Mouse (Mus musculus) liver, embryonic 14.5 days (tissue): ENCODE measurements around the gene Atp2c2. TPM values are rescaled to one million over a fixed set of nuclear protein-coding genes. Genes with fewer than 3 reads are reported as not detected.
A peak's percentile ranks its signal among the peaks of the same experiment; 100 is the strongest.

Source experiments
- ATAC-seq: fragments of 200-750 bp; cut with Nextera tagmentation; 2 replicates; pipeline ENCODE4 v1.8.0; 2017; ENCODE audit warnings: moderate number of reproducible peaks, mild to moderate bottlenecking, moderate library complexity; ENCODE audit not compliant: insufficient read depth
- DNase-seq, 3 experiments: peaks; one replicate each; pipeline ENCODE4 v3.0.0-alpha.2; 2012 to 2013; ENCODE audit warnings: low read depth in 3 of 3, low spot score in 3 of 3
- H3K27ac ChIP-seq: fragments of 300-500 bp; sonication (generic); 2 replicates; pipeline ENCODE4 v1.5.1; 2014; ENCODE audit warnings: moderate library complexity, mild to moderate bottlenecking, control low read depth, inconsistent platforms
- H3K27me3 ChIP-seq: fragments of 300-500 bp; sonication (generic); 2 replicates; pipeline ENCODE4 v1.6.1; 2014; ENCODE audit warnings: mild to moderate bottlenecking, low read length, moderate library complexity; ENCODE audit not compliant: control insufficient read depth, insufficient read depth
- H3K36me3 ChIP-seq: fragments of 300-500 bp; sonication (generic); replicated peaks from 2 replicates; pipeline ENCODE4 v1.6.1; 2014; ENCODE audit warnings: low read depth; ENCODE audit not compliant: control insufficient read depth, insufficient read depth
- H3K4me1 ChIP-seq, 2 experiments: fragments of 200-500 bp in 1 of 2; fragments of 300-500 bp in 1 of 2; sonication (generic) in 1 of 2; replicated peaks; 2 replicates each; pipeline ENCODE4 v1.6.1; 2012 to 2014; ENCODE audit warnings: antibody characterized with exemption in 1 of 2, inconsistent platforms in 1 of 2, low read length in 1 of 2; ENCODE audit not compliant: control insufficient read depth in 2 of 2, insufficient read depth in 2 of 2
- H3K4me2 ChIP-seq: fragments of 300-500 bp; sonication (generic); 2 replicates; pipeline ENCODE4 v1.6.1; 2014; ENCODE audit warnings: low read depth, mild to moderate bottlenecking, control low read depth, moderate library complexity
- H3K4me3 ChIP-seq, 2 experiments: fragments of 200-500 bp in 1 of 2; fragments of 300-500 bp in 1 of 2; sonication (generic) in 1 of 2; 2 replicates each; pipeline ENCODE4 v1.5.1; 2012 to 2014; ENCODE audit warnings: low read depth in 2 of 2, low read length in 2 of 2, mild to moderate bottlenecking in 2 of 2, control low read depth in 1 of 2, inconsistent platforms in 1 of 2, moderate library complexity in 1 of 2; ENCODE audit not compliant: insufficient read depth in 1 of 2
- H3K9ac ChIP-seq: fragments of 300-500 bp; sonication (generic); replicated peaks from 2 replicates; pipeline ENCODE4 v1.6.1; 2014; ENCODE audit warnings: mild to moderate bottlenecking, control low read depth, moderate library complexity
- H3K9me3 ChIP-seq: fragments of 300-500 bp; sonication (generic); 2 replicates; pipeline ENCODE4 v1.6.1; 2016; ENCODE audit warnings: low read length, mixed read lengths; ENCODE audit not compliant: control insufficient read depth
- CTCF ChIP-seq: IDR thresholded peaks from 2 replicates; pipeline ENCODE4 v1.5.1; 2016; ENCODE audit warnings: antibody characterized with exemption, low read depth, control low read depth
- EP300 ChIP-seq: IDR thresholded peaks from 2 replicates; pipeline ENCODE4 v1.6.1; 2016; ENCODE audit warnings: antibody characterized with exemption, low read depth
- WGBS: fragments of 180-500 bp; shearing (Covaris S2); extraction: QIAGEN DNeasy Blood & Tissue Kit; methylation state at CpG from one replicate; pipeline ENCODE4 v1.1.7; 2014; ENCODE audit not compliant: insufficient replicate concordance; 5-methylcytosine and 5-hydroxymethylcytosine counted together
- polyA plus RNA-seq, 2 experiments: library from polyadenylated mRNA; depleted of rRNA in 1 of 2; stranded (reverse) in 1 of 2; unstranded in 1 of 2; fragments of >200 nt; fragmentation: Nextera tagmentation in 1 of 2; extraction: Ambion mirVana in 1 of 2; gene quantifications; 2 replicates each; pipeline versions ENCODE4 v1.2.1 to v1.2.3; 2012 to 2014

The Atp2c2 gene
- polyA plus RNA-seq, 2 experiments = 0.08 to 0.10 TPM

DNA sequence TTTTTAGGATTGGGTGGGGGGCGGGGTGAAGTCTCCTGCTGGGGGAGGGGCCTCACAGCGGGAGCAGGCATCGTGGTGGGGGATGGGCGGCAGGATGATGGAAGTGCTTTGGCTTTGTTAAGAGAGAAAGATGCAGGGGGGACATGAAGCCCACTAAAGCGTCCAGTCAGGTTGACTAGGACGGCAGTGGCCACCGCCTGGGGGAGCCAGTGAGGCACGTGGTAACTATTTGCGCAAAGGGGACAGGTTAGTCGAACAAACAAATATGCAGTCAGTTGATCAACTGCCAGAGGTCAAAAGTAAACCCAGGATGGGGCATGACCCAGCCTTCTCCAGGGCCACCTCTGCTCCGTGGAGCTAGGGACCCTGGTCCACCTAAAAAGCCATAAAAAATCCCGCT, 849 bp upstream of the Atp2c2 start:
- no peaks in the 10 kb centered on the region for H3K4me1 ChIP-seq
- TF ChIP-seq EP300 (no peak), CTCF (peak; percentile 77)
- H3K4me3 ChIP-seq = no peak overlapping the region
- H3K9ac ChIP-seq = no peak overlapping the region
- DNase-seq = no peak
- H3K27me3 ChIP-seq = peaks cover 32% of the 10 kb centered on the region
- H3K4me2 ChIP-seq = peak overlapping the region; percentile 46
- 1% methylated on average over 12 of the region's 12 CpGs for WGBS
- H3K36me3 ChIP-seq = no peaks in the 10 kb centered on the region
- H3K9me3 ChIP-seq = no peaks in the 10 kb centered on the region
- ATAC-seq = no peak
- no peak overlapping the region for H3K27ac ChIP-seq

- no peaks in the 10 kb centered on the region for H3K9me3 ChIP-seq
- no peak overlapping the region for H3K4me3 ChIP-seq
- no peaks in the 10 kb centered on the region for H3K36me3 ChIP-seq
- H3K27me3 ChIP-seq = peaks cover 31% of the 10 kb centered on the region
- no peak overlapping the region for H3K4me2 ChIP-seq
- no peak for ATAC-seq
- DNase-seq = no peak
- WGBS = 41% methylated on average over 7 of the region's 7 CpGs
- no peaks in the 10 kb centered on the region for H3K4me1 ChIP-seq
- no peak for TF ChIP-seq EP300
- no peak for TF ChIP-seq CTCF
- H3K9ac ChIP-seq = no peak overlapping the region
- H3K27ac ChIP-seq = no peak overlapping the region
These were observed 3.2 kb downstream of the Atp2c2 start for GRCm38 (mm10) chr8:119702965-119703364.

DNA sequence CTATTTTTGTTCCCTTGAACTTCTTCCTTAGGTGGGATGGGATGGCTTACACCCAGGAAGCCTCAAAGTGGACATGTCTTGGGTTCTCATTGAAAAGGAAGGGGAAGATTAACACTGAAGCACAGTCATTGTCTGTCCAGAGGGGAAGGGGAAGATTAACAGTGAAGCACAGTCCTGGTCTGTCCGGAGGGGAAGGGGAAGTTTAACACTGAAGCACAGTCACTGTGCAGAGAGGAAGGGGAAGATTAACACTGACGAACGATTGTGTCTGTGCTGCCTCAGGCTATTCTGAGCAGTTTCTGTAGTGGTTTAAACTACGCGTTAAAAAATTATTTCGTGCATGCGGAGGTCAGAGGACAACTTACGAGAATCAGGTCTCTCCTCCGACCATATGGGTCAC, 7.3 kb downstream of the Atp2c2 start:
- TF ChIP-seq EP300 (no peak), CTCF (no peak)
- no peak for ATAC-seq
- H3K27me3 ChIP-seq = no peaks in the 10 kb centered on the region
- H3K36me3 ChIP-seq = no peaks in the 10 kb centered on the region
- 64% methylated on average over 9 of the region's 9 CpGs for WGBS
- H3K27ac ChIP-seq = no peak overlapping the region
- H3K4me1 ChIP-seq = no peaks in the 10 kb centered on the region
- H3K9me3 ChIP-seq = no peaks in the 10 kb centered on the region
- no peak overlapping the region for H3K4me3 ChIP-seq
- H3K4me2 ChIP-seq = no peak overlapping the region
- DNase-seq = no peak
- no peak overlapping the region for H3K9ac ChIP-seq

- H3K36me3 ChIP-seq = no peaks in the 10 kb centered on the region
- 70% methylated on average over 8 of the region's 8 CpGs for WGBS
- H3K4me1 ChIP-seq = no peaks in the 10 kb centered on the region
- H3K4me2 ChIP-seq = no peak overlapping the region
- no peaks in the 10 kb centered on the region for H3K9me3 ChIP-seq
- no peak for TF ChIP-seq EP300
- TF ChIP-seq CTCF = no peak
- H3K4me3 ChIP-seq = no peak overlapping the region
- ATAC-seq = no peak
- no peaks in the 10 kb centered on the region for H3K27me3 ChIP-seq
- no peak for DNase-seq
- H3K27ac ChIP-seq = no peak overlapping the region
- H3K9ac ChIP-seq = no peak overlapping the region
These were observed 8.7 kb downstream of the Atp2c2 start for GRCm38 (mm10) chr8:119708471-119708870.

DNA sequence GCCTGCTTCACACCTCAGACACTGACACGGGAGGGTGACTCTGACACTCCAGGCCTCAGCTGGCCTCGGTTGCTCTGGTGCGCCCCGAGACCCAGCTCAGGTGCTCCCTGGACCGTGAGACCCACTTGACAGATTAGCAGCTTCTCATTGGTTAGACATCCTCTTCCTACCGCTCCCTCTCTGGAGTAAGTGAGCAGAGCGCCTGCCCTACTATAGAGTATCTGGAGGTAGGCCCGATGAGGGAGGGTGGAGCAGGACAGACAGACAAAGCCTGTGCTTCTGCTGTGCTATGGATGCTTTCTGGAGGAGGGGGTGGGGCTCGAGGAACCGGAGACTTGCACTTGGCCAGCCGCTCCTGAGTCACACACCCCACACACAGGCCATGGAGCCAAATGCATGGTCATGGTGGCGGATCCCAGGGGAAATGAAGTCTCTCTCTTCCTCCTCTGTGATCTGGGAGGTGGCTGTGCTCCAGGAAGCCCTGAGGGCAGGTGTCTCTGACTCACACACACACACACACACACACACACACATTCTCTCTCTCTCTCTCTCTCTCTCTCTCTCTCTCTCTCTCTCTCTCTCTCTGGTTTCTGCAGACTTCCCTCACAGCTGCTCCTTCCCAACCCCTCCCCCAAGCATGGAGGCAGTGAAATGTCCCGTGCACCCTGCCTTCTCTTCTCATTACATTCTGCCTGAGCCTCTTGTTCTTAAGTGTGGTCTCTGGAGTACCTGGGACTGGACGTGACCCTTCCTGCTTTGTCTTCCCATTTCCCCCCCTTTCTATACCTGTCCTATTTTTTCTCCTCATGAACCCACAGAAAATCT, 9.3 kb downstream of the Atp2c2 start:
- Histone ChIP-seq H3K9me3 (no peaks in the 10 kb centered on the region), H3K36me3 (no peaks in the 10 kb centered on the region), H3K27ac (no peak overlapping the region), H3K4me1 (no peaks in the 10 kb centered on the region), H3K9ac (no peak overlapping the region), H3K4me3 (no peak overlapping the region), H3K4me2 (no peak overlapping the region), H3K27me3 (no peaks in the 10 kb centered on the region)
- DNase-seq = no peak
- ATAC-seq = no peak
- TF ChIP-seq CTCF (no peak), EP300 (no peak)
- 59% methylated on average over 14 of the region's 14 CpGs for WGBS
